Mouse (Mus musculus): Measurements from ENCODE around the gene Gm28539. TPM values are rescaled to one million over a fixed set of nuclear protein-coding genes. Genes with fewer than 3 reads are reported as not detected.

Gene Gm28539
- polyA plus RNA-seq (2012; ENCODE audit: low replicate concordance), result not detected in 2 replicates

DNA sequence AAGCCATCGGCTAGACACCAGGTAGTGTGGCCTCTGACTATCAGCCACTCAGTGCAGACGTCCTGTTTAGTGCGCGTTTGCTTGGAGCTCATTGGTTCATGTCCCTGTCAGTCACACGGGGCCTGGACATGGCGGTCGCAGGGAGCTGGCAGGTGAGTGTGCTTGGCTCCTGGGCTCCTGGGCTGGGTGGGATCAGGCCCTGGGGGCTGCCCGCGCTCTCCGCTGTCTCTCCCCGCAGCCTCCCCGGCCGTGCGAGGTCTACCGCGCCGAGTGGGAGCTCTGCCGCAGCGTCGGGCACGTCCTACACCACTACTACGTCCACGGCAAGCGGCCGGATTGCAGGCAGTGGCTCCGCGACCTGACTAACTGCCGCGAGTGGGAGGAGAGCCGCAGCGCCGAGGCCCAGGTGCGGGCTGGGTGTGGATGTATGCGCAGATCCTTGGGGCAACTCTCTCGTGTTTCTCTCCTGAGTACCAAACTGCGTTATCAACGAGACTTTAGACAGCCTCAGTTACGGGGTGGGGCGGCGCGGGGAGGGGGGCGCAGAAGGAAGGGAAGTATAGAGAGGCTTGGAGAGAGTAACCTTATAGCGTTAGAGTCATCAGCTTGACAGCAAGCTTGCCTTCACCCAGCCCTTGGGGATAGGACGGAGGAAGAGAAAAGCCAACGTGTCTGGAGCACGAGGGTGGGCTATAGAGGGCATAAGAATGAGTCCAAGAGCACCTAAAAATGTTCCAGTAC is at the start of gene Gm28539, which contains the start of gene 2510002D24Rik:
Gene Gm28539 (plus strand): TSS at position 117 of the 741 bp plus-strand sequence.
Gene 2510002D24Rik (plus strand): TSS at position 111 of the 741 bp plus-strand sequence.

DNA sequence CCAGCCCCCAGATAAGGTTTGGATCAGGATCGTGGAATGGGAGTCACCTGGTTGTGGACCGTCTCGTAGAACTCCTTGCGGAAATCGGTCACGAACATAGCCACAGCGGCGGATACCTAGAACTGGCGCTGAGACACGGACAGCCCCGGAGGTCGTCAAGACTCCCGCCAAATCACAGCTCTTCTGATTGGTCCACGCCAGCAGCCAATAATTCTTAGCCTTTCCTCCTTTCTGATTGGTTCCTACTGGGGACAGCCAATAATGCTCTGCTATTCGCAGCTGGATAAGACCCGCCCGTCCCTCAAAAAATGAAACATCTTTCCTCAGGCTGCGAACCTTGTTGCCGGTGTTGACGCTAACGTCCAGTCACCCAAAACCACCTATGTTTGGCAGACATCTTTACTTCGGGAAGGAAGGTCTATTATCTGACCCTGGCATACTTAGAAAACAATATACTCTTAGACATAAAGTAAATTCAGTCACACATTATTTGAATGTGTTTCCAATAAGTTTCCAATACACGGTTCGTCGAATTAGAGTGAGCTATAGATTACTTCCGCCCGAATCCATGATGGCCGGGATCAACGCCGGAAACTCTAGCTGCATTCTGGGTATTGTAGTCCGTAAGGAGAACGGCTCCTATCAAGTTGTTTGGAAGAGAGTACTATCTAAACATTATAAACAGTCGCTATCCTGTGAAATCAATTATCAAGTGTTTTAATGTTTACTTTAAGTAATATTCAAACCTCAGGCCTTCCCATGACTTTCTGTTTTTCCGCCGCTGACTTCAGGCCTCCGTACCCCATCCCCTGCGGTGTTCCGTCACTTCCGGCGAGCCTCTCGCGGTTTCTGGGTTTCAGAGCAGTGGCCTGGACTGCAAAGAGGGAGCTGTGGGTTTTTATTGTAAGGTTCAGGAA is 24.7 kb upstream of the Gm28539 start, which contains the start of the genes Ufd1 and Cdc45:
Gene Ufd1 (plus strand): TSS at position 312 of the 917 bp plus-strand sequence.
Gene Cdc45 (minus strand): TSS at position 520 of the 917 bp plus-strand sequence.

DNA sequence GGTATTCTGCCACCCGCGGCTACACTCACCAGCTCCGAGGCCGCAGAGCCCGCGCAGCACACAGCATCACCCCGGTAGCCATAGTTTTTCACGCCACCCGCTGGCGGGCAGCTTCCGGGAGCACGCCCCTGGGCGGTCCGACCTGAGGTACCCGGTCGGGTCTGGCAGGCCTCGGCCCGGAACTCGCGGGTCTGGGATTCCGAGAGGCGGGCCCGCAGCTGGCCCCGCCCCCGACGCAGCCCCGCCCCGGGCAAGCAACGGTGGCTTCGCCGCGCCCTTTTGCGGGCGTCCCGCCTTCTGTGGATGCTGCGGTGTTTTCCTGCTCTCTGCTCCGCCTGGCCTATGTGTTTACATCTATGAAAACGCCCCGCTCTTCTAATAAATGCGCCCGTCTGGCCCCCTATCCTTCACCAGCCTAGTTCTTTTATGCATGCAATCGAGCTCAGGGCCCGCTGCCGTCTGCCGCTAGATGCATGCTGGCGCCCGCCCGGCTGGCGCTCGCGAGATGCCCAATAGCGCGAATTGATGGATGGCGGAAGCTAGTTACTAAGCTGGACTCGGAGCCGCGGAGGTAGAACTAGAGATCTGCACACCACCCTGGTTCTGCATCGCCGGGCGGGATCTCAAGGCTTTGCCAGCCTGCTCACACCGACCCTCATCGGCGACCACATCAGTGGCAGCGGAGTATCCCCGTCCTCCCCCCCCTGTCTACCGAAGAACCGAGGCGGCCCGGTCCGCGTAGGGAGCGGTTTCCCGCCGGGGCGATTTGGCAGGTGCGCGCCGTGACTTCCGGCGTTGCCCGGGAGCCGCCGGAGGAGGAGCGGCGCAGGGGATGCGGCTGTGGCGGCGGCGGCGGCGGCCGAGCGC is 40.3 kb downstream of the Gm28539 start, which contains the start of the genes Mrpl40 and Hira:
Gene Mrpl40 (minus strand): TSS at position 421 of the 867 bp plus-strand sequence.
Gene Hira (plus strand): TSS at position 596 of the 867 bp plus-strand sequence.

Other genes starting within 250 kb of the Gm28539 start
- not detected in 2 replicates for gene Tbx1, start 245.9 kb upstream of the Gm28539 start, polyA plus RNA-seq (2012; ENCODE audit: low replicate concordance)
- gene Gp1bb, start 214.2 kb upstream of the Gm28539 start, polyA plus RNA-seq (2012; ENCODE audit: low replicate concordance), result 3.7 and 15.7 TPM in 2 replicates
- gene Gm49601, start 210.2 kb upstream of the Gm28539 start, polyA plus RNA-seq (2012; ENCODE audit: low replicate concordance), result 0.66 TPM in 1 of 2 replicates, not detected in the other
- gene Sept5, start 206.6 kb upstream of the Gm28539 start, polyA plus RNA-seq (2012; ENCODE audit: low replicate concordance), result 0.23 and 0.30 TPM in 2 replicates
- 4.8 and 13.2 TPM in 2 replicates for gene Cldn5, start 59.7 kb upstream of the Gm28539 start, polyA plus RNA-seq (2012; ENCODE audit: low replicate concordance)
- gene Ufd1, start 24.8 kb upstream of the Gm28539 start, polyA plus RNA-seq (2012; ENCODE audit: low replicate concordance), result 10.1 and 30.6 TPM in 2 replicates
- 19.7 and 32.4 TPM in 2 replicates for gene Cdc45, start 24.6 kb upstream of the Gm28539 start, polyA plus RNA-seq (2012; ENCODE audit: low replicate concordance)
- gene 2510002D24Rik, start within 50 bp of the Gm28539 start, polyA plus RNA-seq (2012; ENCODE audit: low replicate concordance), result 46.2 and 98.5 TPM in 2 replicates
- gene Mrpl40, start 40.3 kb downstream of the Gm28539 start, polyA plus RNA-seq (2012; ENCODE audit: low replicate concordance), result 12.7 and 17.3 TPM in 2 replicates
- 39.3 and 39.7 TPM in 2 replicates for gene Hira, start 40.5 kb downstream of the Gm28539 start, polyA plus RNA-seq (2012; ENCODE audit: low replicate concordance)

Data from leukemia stem cell, adult 10-12 weeks (primary cell).